Mouse (Mus musculus): ENCODE data around the gene Rhox2g.
"Not testable (repeated sequence)": the region's sequence is repeated elsewhere in the genome, so short reads cannot be mapped to it uniquely, and the experiment has no call there.

DNA sequence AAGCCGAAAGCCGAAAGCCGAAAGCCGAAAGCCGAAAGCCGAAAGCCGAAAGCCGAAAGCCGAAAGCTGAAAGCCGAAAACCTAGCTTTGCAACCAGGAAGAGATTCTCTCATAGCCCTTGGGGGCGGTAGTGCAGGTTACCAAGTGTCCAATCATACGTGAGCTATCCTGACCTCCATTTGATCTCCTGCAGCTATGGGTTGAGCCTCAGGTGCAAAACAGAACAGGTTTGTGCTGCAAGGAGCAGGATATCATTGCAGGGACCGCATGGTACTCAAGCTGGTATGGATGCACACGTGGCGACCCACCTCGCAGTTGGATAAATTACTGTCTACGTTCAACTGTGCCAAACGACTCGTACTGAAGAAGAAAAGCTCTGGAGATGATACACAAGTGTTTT lies 35.7 kb downstream of the Rhox2g start, which contains the start of gene Rhox4f:
- TF ChIP-seq GATA1 (IDR thresholded peaks at IDR 0.05; ENCODE audit: borderline replicate concordance, low read length); FLI1 (IDR thresholded peaks at IDR 0.05; ENCODE audit: low read length): not testable (repeated sequence)
